Mouse (Mus musculus): ENCODE measurements around the gene Vps8. TPM values are rescaled to one million over a fixed set of nuclear protein-coding genes. Genes with fewer than 3 reads are reported as not detected.

The Vps8 gene
- polyA plus RNA-seq, 1 experiment from 2014 or later, result 32.5 TPM

DNA sequence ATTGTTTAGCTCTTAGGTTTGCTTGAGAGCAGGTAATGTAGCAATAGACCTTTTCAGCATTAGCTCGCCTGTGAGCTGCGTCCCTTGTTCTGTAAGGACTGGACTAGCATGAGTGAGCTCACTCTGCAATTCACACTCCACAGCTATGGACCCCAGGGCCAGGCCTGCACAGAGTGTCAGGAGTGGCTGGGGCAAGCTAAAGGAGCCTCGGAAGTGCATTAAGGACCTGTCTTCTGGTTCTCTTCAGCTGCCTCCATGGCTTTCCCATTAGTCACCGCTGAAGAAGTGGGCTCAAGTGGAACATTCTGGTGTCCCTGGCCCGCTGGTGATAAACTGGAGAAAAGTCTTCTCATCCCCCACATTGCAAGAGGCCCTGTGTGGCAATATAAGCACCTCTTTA, 24.5 kb downstream of the Vps8 start:
- H3K27ac ChIP-seq (replicated peaks), result no peak overlapping the region
- no peaks in the 10 kb centered on the region for H3K4me1 ChIP-seq (replicated peaks)
- no peak overlapping the region for H3K9ac ChIP-seq
- 91% methylated on average over 5 of the region's 5 CpGs for WGBS
- no peak overlapping the region for H3K4me2 ChIP-seq
- no peaks in the 10 kb centered on the region for H3K9me3 ChIP-seq
- ATAC-seq (ENCODE audit: low FRiP score, low read depth), result no peak
- peaks cover 27% of the 10 kb centered on the region; the same call in 1 of the 2 replicates for H3K36me3 ChIP-seq
- H3K27me3 ChIP-seq, result no peaks in the 10 kb centered on the region
- no peak overlapping the region for H3K4me3 ChIP-seq

DNA sequence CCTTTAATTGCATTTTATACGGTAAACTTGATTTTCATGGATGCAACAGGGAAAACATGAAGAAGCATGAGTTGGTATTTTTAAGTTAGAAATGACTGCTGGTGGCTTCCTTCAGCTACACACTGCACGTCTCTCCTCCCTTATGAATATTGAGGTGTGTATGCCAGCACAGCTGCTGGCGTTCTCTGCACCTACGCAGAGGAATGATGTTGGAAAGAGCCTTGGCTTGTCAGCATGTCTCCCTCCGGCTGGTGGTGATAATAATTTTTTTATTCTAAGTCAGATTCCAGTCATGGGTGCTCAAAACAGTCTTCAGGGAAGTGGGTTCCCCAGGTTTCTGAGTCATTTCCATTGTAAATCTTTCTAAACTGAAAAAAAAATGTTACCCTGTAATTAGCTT, 25.5 kb downstream of the Vps8 start:
- H3K9me3 ChIP-seq, result no peaks in the 10 kb centered on the region
- H3K27ac ChIP-seq (replicated peaks), result no peak overlapping the region
- H3K4me3 ChIP-seq, result no peak overlapping the region
- ATAC-seq (ENCODE audit: low FRiP score, low read depth), result no peak
- H3K4me2 ChIP-seq, result no peak overlapping the region
- no peak overlapping the region for H3K9ac ChIP-seq
- peaks cover 18% of the 10 kb centered on the region; the same call in 1 of the 2 replicates for H3K36me3 ChIP-seq
- no peaks in the 10 kb centered on the region for H3K4me1 ChIP-seq (replicated peaks)
- WGBS, result 84% methylated on average over 5 of the region's 5 CpGs
- H3K27me3 ChIP-seq, result no peaks in the 10 kb centered on the region

DNA sequence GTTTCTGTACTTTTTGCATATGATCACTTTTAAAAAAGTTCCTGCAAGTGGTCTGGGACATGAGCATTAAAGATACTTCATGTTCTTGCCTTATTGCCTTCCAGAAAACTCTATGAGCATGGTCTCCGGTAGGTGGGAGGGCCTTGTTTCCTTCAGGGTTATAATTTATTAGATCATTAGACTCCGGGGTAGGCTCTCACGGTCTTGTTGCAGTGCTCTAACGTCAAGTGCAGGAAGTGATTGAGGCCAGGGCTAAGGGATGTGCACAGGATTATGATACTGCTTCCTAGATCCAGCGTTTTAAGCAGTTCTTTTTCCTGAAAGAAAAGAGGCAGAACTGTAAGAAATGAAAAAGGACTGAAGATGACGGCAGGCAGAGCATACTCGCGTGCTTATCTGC, 27.0 kb downstream of the Vps8 start:
- no peak for ATAC-seq (ENCODE audit: low FRiP score, low read depth)
- Histone ChIP-seq H3K4me1 (replicated peaks) (no peaks in the 10 kb centered on the region), H3K27me3 (no peaks in the 10 kb centered on the region), H3K9ac (no peak overlapping the region), H3K4me2 (no peak overlapping the region), H3K4me3 (no peak overlapping the region), H3K36me3 (peaks cover 5% of the 10 kb centered on the region; the same call in 1 of the 2 replicates), H3K27ac (replicated peaks) (no peak overlapping the region), H3K9me3 (no peaks in the 10 kb centered on the region)
- WGBS, result 88% methylated on average over 8 of the region's 8 CpGs

DNA sequence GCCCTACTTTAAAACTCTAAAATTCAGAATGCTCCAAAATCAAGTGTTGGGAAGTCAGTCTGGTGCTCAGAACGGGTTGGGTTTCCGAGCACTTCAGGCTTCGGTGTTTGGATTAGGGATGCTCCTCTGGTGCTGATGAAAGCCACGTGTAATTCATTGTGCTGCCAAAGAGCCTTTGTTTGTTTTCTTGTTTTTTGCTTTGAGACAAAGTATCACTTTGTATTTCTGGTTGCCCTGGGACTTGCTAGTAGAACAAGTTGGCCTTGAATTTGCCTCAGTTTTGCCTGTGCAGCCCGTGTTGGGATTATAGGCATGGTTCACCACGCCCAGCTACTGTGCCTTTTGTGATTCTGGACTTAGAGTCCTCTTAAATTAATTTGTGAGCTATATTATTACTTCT, 29.7 kb downstream of the Vps8 start:
- Histone ChIP-seq H3K4me3 (no peak overlapping the region), H3K9ac (no peak overlapping the region), H3K27me3 (no peaks in the 10 kb centered on the region), H3K4me2 (no peak overlapping the region), H3K9me3 (no peaks in the 10 kb centered on the region), H3K36me3 (0 out of 2 replicates have a peak, but pooled peaks cover under 1% of the 10 kb centered on the region), H3K27ac (replicated peaks) (no peak overlapping the region), H3K4me1 (replicated peaks) (no peaks in the 10 kb centered on the region)
- 84% methylated on average over 6 of the region's 6 CpGs for WGBS
- ATAC-seq (ENCODE audit: low FRiP score, low read depth), result no peak

DNA sequence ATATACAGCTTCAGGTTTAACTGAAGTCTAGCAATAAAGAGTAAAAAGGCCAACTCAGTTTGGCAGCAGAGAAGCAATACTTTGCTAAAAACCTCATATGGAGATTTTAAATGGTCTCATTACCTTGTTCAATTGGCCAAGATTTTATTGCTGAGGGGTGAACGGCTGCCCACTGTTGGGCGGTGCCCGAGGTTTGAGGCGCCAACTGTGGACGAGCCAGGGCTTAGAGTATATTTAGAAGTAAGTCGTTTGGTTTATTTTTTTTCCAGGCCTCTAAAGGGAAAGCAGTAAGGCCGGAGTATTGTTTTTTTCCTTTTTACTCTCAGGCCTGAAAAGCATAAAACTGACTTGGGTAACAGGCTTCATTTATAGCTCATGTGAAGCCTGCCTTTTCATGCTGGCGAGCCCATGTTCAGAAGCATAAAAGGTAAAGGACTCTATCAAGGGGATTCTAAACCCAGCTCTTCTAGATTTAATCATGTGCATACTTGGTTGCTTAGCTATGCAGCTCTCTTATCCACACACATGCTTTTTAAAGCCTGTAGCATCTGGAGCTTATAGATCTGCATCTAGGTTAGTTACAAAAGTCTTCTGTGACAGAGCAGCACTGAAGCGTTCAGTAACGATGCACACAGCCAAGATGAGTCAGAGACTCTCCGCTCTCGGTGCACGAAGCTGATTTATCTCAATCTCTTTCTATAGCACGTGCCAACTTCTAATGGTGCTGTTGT, 34.9 kb downstream of the Vps8 start:
- H3K9ac ChIP-seq, result no peak overlapping the region
- no peaks in the 10 kb centered on the region for H3K27me3 ChIP-seq
- H3K4me3 ChIP-seq, result no peak overlapping the region
- peaks cover 29% of the 10 kb centered on the region for H3K36me3 ChIP-seq
- H3K9me3 ChIP-seq, result no peaks in the 10 kb centered on the region
- no peaks in the 10 kb centered on the region for H3K4me1 ChIP-seq (replicated peaks)
- H3K27ac ChIP-seq (replicated peaks), result no peak overlapping the region
- 79% methylated on average over 14 of the region's 14 CpGs for WGBS
- ATAC-seq (ENCODE audit: low FRiP score, low read depth), result no peak
- H3K4me2 ChIP-seq, result no peak overlapping the region

DNA sequence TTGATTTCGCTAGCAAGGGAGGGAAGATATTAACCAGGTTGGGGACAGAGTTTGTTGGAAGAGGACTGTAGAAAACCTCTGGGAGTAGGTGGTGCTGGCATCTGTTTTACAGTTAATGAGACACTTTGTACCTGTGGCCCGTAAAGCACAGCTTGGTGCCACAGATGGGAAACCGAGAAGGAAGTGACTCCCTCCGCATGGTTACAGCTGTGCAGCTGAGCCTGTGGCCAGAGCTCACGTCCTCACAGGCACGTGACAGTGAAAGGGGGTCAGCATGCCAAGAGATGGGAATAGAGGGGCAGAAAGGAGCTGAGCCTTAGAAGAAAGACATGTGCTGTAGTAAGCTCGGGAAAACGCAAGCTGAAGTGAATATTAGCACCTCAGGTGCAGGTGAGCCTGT, 43.0 kb downstream of the Vps8 start:
- H3K9me3 ChIP-seq, result no peaks in the 10 kb centered on the region
- H3K27me3 ChIP-seq, result no peaks in the 10 kb centered on the region
- no peak overlapping the region for H3K4me2 ChIP-seq
- no peak overlapping the region for H3K9ac ChIP-seq
- no peaks in the 10 kb centered on the region for H3K4me1 ChIP-seq (replicated peaks)
- ATAC-seq (ENCODE audit: low FRiP score, low read depth), result no peak
- 67% methylated on average over 8 of the region's 8 CpGs for WGBS
- H3K4me3 ChIP-seq, result no peak overlapping the region
- peaks cover 39% of the 10 kb centered on the region for H3K36me3 ChIP-seq
- H3K27ac ChIP-seq (replicated peaks), result no peak overlapping the region

DNA sequence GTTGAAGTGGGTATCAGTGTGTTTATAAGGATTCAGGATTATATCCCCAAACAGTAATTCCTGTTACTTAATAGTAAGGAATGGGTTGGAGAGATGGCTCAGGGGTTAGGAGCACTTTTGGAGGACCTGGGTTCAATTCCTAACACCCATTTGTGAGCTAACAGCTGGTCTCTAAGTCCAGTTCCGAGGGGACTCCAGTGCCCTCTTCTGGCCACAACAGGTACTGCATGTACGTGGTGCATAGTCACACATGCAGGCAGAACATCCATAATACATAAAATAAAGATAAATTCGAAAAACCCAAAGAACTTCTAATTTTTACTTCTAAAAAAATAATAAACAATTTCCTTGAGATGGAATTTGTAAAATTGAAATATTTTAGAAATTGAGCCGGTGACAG, 47.5 kb downstream of the Vps8 start:
- Histone ChIP-seq H3K9ac (no peak overlapping the region), H3K4me3 (no peak overlapping the region), H3K27ac (replicated peaks) (no peak overlapping the region), H3K36me3 (peaks cover 41% of the 10 kb centered on the region), H3K9me3 (no peaks in the 10 kb centered on the region), H3K4me1 (replicated peaks) (no peaks in the 10 kb centered on the region), H3K27me3 (no peaks in the 10 kb centered on the region), H3K4me2 (no peak overlapping the region)
- ATAC-seq (ENCODE audit: low FRiP score, low read depth), result no peak
- 92% methylated on average over 4 of the region's 4 CpGs for WGBS

DNA sequence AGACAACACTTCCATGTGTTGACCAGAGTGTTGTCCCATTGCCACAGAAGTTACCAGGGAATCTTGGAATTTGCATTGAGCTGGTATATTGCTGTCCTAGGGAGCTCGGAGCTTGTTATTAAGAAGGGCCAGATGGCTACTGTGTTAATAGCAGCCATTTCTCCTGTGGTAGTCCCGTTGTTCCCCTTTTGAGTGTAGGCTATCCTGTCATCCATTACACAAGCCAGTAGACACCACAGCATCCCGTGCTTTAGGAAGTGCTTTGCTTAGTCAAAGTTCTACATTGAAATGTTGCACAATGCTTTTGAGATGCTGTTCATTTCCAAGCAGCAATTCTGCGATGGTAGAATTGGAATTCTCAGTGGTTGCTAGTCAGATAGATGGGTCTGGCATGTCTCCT, 54.2 kb downstream of the Vps8 start:
- no peak for ATAC-seq (ENCODE audit: low FRiP score, low read depth)
- H3K4me1 ChIP-seq (replicated peaks), result no peaks in the 10 kb centered on the region
- no peaks in the 10 kb centered on the region for H3K9me3 ChIP-seq
- H3K36me3 ChIP-seq, result peaks cover 46% of the 10 kb centered on the region
- H3K27ac ChIP-seq (replicated peaks), result no peak overlapping the region
- no peak overlapping the region for H3K4me2 ChIP-seq
- H3K27me3 ChIP-seq, result no peaks in the 10 kb centered on the region
- no peak overlapping the region for H3K9ac ChIP-seq
- 92% methylated on average over 4 of the region's 4 CpGs for WGBS
- no peak overlapping the region for H3K4me3 ChIP-seq

DNA sequence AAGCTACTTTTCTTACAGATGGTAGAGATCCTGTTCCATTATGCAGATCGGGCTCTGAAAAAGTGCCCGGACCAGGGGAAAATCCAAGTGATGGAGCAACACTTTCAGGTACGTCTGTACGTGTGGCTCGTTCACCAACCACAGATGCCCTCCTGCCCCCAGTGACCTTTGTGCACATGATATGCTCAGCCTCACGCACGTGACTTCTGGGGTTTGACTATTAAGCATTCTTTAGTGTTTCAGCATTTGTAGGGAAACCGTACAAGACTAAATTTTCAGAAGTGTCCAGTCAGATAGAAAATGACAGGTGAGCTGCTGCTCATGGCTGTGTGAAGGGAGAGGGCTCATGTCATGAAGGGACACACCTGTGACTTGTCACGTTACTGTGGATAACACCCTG, 55.5 kb downstream of the Vps8 start:
- no peak for ATAC-seq (ENCODE audit: low FRiP score, low read depth)

DNA sequence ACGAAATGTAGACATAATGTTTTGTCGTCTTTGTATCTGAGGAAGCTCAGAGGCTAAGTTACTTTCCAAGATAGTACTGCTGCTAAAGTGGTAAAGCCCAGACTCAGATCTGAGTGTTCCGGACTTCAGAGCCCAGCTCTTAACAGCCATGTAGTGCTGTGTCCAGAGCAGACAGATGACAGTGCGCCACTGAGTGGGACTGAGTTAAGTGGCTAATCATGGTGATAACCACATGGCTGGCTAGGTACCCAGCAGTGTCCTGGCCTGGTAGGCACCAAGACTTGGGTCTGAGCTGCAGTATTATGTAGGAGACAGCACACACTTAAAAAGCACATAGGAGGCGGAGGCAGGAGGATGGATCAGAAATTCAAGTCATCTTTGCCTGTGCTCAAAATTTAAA, 60.9 kb downstream of the Vps8 start:
- no peaks in the 10 kb centered on the region for H3K27me3 ChIP-seq
- peaks cover 6% of the 10 kb centered on the region; the same call in 1 of the 2 replicates for H3K36me3 ChIP-seq
- H3K4me2 ChIP-seq, result no peak overlapping the region
- WGBS, result 95% methylated on average over 5 of the region's 5 CpGs
- no peak overlapping the region for H3K4me3 ChIP-seq
- no peak overlapping the region for H3K27ac ChIP-seq (replicated peaks)
- H3K9me3 ChIP-seq, result no peaks in the 10 kb centered on the region
- no peak for ATAC-seq (ENCODE audit: low FRiP score, low read depth)
- no peaks in the 10 kb centered on the region for H3K4me1 ChIP-seq (replicated peaks)
- no peak overlapping the region for H3K9ac ChIP-seq

More for the DNA sequence above, 55.5 kb downstream of the Vps8 start:
- no peaks in the 10 kb centered on the region for H3K9me3 ChIP-seq
- H3K4me1 ChIP-seq (replicated peaks), result no peaks in the 10 kb centered on the region
- no peak overlapping the region for H3K4me3 ChIP-seq
- no peak overlapping the region for H3K9ac ChIP-seq
- no peak overlapping the region for H3K27ac ChIP-seq (replicated peaks)
- no peaks in the 10 kb centered on the region for H3K27me3 ChIP-seq
- H3K4me2 ChIP-seq, result no peak overlapping the region
- H3K36me3 ChIP-seq, result peaks cover 41% of the 10 kb centered on the region
- WGBS, result 92% methylated on average over 9 of the region's 9 CpGs

DNA sequence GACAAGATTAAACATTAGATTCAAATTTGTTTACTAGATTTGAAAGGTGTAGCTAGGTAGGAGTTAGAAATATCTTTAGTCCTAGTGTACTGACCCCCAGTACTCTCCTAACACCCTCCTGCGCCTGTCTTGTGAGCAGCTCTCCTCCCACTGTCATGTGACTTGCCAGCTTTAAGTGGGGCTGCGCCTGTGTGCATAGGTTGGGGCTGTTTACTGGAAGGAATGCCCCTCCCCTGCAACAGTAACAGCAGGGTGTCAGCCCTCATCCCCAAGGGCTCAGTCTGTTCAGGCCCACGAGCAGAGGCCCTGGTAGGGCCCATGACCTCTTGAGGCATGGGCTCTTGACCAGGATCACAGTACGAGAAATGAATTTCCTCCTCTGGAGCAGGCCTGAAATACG, 62.8 kb downstream of the Vps8 start:
- ATAC-seq (ENCODE audit: low FRiP score, low read depth), result no peak
- Histone ChIP-seq H3K9ac (no peak overlapping the region), H3K27me3 (no peaks in the 10 kb centered on the region), H3K36me3 (peaks cover under 1% of the 10 kb centered on the region; the same call in 1 of the 2 replicates), H3K4me1 (replicated peaks) (no peaks in the 10 kb centered on the region), H3K4me2 (no peak overlapping the region), H3K4me3 (no peak overlapping the region), H3K9me3 (no peaks in the 10 kb centered on the region), H3K27ac (replicated peaks) (no peak overlapping the region)
- 71% methylated on average over 5 of the region's 5 CpGs for WGBS

DNA sequence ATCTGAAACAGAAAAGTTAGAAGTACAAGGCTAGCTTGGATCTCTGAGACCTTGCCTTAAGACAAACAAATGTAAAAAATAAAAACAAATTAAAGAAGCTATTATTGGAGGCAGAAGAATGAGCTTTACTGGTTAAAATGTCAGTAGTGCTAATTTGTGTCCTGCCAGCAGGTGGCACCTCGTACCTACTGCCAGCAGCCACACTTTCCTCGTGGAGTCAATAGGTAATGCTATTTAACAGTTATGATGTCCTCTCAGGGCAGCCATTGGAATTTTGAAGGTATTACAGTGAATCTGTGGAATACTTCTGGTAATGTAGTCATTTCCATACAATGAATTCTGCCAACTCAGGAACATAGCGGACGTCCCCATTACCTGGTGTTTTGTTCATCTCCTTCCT, 65.5 kb downstream of the Vps8 start:
- 47% methylated on average over 4 of the region's 4 CpGs for WGBS
- Histone ChIP-seq H3K9me3 (no peaks in the 10 kb centered on the region), H3K36me3 (no peaks in the 10 kb centered on the region), H3K4me2 (no peak overlapping the region), H3K4me3 (no peak overlapping the region), H3K9ac (no peak overlapping the region), H3K27me3 (no peaks in the 10 kb centered on the region), H3K4me1 (replicated peaks) (peaks cover 8% of the 10 kb centered on the region; the same call in 1 of the 2 replicates), H3K27ac (replicated peaks) (no peak overlapping the region)
- peak; percentile 45; the same call in 1 of the 2 replicates for ATAC-seq (ENCODE audit: low FRiP score, low read depth)

DNA sequence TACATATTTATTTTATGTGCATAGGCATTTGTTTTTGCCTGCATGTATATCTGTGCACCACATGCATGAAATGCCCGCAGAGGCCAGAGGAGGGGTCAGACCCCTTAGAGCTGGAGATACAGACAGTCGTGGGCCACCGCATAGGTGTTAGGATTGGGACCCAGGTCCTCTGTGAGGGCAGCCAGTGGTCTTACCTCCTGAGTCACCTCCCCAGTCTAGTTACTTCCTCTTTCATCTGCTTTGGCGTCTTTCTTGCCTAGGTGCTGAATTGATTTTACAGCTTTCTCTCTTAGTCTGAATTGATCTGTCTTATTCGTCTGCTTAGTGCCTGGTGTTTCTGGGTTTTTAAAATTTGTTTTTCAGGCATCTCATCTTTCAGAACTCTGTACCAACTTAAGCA, 69.4 kb downstream of the Vps8 start:
- 69% methylated on average over 5 of the region's 5 CpGs for WGBS
- H3K9me3 ChIP-seq, result no peaks in the 10 kb centered on the region
- 0 out of 2 replicates have a peak overlapping the region, but pooled peaks have one; percentile 34 for H3K27ac ChIP-seq (replicated peaks)

More for the DNA sequence above, 69.4 kb downstream of the Vps8 start:
- Histone ChIP-seq H3K27me3 (no peaks in the 10 kb centered on the region), H3K4me2 (no peak overlapping the region), H3K36me3 (peaks cover 11% of the 10 kb centered on the region), H3K9ac (no peak overlapping the region), H3K4me3 (no peak overlapping the region), H3K4me1 (replicated peaks) (peaks cover 8% of the 10 kb centered on the region; the same call in 1 of the 2 replicates)
- ATAC-seq (ENCODE audit: low FRiP score, low read depth), result no peak

Measured in hindbrain, embryonic 15.5 days (tissue).